Mouse (Mus musculus) layer of hippocampus, adult 9-11 months (tissue): ENCODE results near the gene Ank.

Experiments used
- DNase-seq: peaks from one replicate; pipeline ENCODE4 v3.0.0; 2022

The Ank gene

GRCm38 (mm10) chr15:27577915-27578780 lies 111.7 kb downstream of the Ank start:
- no peak for DNase-seq

DNA sequence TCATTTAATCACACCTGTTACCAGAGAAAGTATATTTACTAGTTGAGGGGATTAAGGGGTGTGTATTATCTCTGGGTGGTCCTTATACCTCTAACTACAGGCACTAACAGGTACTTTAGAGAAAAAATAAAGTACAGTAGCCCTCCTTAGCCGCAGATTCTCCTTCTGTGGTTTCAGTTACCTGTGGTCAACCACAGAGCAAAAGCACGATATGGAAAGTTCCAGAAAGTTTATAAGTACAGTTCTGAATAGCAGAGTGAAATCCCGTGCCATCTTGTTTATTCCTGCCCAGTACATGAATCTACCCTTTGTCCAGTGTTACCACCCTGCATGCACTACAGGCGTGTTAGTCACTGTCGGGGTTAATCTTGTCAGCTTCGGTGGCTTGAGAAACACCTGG lies 112.4 kb downstream of the Ank start:
- no peak for DNase-seq

- no peak for DNase-seq
Observed at GRCm38 (mm10) chr15:27579853-27580252, 113.4 kb downstream of the Ank start.

GRCm38 (mm10) chr15:27580771-27581170 lies 114.3 kb downstream of the Ank start:
- DNase-seq, result no peak

DNA sequence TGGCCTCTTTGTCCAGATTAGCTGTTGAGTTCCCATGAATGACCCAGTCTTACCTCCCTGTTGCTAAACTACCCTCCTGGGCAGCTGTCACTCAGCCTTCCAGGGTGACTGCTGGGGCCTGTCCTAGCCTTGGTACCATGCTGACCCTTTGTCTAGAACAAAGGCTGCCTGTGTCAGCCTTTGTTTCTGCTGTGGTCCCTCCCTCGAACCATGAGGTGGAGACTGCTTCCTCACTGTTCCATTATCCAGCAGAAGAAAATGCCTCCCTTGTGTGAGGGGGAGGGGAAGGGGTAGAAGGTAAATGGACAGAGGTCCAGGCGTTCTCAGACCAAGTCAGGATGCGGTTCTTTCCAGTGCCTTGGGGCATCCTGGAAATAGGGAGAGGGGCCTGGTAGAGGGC lies 115.2 kb downstream of the Ank start:
- DNase-seq, result peak; percentile 70

- no peak for DNase-seq
Observed at GRCm38 (mm10) chr15:27582428-27582827, 116.0 kb downstream of the Ank start.

DNA sequence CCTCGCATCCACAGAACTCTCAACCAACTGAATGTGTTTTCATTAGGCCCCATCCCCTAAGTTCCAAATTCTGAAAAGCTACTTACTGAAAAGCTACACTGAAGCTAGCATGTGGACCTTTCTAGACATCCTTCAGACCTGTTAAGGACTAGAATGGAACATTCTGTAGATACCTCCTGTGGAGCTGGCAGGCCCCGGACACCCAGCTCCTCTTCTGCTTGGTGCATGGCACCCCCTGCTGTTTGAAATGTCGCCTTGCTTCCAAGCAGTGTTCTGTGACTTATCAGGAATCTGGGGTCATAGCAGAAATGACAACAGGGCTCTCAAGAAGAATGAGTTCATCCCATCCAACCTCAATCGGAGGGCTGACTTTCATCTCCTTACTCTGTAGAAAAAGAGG lies 116.6 kb downstream of the Ank start:
- peak; percentile 76 for DNase-seq

- DNase-seq, result no peak
Observed at GRCm38 (mm10) chr15:27583620-27584019, 117.1 kb downstream of the Ank start.

GRCm38 (mm10) chr15:27585466-27586092 lies 119.1 kb downstream of the Ank start:
- no peak for DNase-seq

- no peak for DNase-seq
Observed at GRCm38 (mm10) chr15:27586093-27586480, 119.6 kb downstream of the Ank start.

DNA sequence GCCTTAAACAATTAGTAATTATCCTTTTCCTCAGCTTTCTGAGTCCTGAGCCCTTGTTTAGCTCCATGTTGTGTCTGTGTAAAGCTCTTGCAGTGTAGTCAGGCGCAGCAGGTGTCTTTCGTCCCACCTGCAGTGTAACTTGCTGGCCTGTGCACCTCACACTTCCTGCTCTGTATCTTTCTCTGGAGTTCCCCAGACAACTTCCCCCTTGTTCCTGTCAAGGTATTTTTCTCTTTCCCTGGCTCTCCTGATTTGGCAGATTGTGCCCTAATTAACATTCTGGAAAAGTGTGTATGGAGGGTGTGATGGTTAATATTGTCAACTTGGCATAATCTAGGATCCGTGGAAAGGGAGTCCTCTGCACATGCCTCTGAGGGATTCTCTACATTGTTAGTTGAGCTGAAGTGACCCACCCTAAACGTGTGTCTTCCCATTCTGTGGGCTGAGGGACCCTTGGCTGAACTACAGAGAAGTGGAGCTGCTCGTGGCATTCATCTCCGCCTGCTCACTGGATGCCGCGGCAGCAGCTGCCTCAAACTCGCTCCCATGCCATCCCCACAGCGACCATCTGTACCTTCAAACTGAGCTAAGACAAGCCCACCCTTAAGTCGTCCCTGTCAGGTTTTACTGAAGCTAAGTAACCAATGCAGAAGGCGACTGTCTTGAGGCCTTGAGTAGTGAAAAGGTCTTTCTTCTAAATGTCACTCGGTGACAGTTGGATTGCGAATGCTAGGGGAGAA lies 121.8 kb downstream of the Ank start:
- no peak for DNase-seq

GRCm38 (mm10) chr15:27590812-27591211 lies 124.3 kb downstream of the Ank start:
- DNase-seq, result no peak

- DNase-seq, result no peak
Observed at GRCm38 (mm10) chr15:27592620-27593320, 126.3 kb downstream of the Ank start.

DNA sequence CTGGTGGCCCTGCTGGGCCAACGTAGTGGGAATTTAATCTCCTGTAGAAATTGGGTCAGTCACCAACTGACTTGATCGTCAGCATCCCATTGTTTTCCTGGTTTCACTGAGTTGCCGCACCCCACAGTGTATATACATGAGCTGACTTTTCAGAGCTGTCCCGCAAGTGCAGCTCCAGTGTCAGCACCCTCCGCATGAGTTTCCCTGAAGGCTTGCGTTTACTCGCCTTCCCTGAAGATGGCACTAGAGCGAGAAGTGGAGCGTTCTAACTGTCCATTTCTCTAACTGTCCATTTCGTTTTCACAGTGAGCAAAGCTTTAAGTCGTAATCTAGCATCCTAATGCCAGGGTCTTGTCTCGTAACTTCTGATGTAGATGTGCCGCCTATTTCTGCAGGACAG lies 127.2 kb downstream of the Ank start:
- no peak for DNase-seq

DNA sequence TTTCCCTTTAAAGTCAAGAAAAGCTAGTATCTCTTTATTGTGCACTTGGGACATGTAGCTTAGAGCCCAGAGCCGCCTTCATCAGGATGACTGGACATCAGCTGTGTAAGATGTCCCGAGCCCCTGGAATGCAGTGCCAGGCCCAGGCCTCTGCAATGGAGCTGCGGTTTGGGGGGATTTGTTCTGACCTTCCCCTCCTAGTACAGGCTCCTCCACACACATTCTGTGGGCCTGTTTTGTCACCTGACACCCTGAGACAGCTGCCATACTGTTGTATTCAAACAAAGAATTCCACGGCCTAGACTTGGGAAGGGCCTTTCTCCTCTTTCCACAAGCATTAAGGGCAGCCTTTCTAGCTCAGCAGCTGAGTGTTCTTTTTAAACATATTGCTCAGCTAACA lies 128.5 kb downstream of the Ank start:
- no peak for DNase-seq

DNA sequence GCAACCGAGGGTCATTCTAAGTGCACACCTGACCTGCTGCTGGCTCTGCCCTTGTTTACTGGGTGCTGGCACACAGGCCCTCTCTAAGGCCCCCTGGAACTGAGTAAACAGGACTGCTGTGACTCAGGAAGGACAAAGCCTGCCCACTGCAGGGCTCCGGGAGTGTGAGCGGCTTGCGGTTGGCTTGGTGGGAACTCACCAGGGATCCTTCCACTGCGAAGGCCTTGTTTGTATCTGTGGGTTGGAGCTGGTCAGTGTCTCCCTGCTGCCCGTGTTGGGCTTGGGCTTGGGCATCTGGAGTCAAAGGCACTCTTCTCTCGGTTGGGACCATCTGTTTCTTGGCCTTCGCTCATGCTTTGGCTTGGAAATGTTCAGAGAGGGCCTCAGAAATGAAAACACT lies 129.1 kb downstream of the Ank start:
- no peak for DNase-seq

DNA sequence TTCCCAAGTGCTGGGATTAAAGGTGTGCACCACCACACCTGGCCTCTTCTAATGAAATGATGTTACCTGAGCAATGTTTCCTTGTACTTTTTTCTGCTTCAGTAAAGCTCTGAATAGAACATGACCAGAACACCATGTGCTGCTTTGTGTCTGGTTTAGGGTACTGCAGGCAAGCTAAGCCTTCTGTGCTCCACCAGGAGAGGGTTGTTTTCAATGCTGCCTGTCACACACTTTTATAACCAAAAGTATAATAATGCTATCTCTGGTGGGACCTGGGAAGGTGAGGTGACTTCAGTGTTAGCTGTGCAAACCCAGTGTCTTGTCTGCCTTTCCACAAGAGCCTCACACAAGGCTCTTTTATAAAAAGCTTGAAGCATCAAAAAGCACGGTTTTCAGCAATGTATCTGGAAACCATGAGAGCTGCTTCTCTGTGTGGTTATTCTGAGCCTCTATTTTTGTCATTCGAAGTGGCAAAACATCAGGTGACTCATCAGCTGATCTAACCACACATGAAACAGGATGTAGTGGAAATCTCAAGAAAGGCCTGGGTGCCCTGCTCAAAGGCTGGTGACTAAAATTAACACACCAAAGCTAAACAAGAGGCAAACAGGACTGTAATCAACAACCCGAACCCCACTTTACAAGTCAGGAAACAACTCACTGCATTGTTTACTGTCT lies 130.1 kb downstream of the Ank start:
- peak; percentile 88 for DNase-seq

DNA sequence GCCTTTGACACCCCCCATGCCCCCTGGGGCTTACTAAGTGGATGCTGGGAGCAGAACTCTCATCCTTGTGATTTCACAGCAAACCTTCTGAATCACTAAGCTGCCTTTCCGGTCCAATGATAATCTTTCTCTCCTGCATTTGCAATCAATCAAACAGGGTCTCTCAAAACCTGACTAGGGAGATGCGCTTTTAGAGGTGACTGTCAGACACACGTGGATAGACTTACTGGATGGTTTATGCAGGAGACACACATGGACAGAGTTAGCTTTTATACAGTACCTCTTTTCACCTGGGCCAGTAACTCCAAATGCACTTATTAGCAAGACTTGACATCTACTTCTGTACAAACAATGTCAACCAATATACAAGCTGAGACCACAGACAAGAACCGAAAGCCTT lies 131.0 kb downstream of the Ank start:
- DNase-seq, result no peak

DNA sequence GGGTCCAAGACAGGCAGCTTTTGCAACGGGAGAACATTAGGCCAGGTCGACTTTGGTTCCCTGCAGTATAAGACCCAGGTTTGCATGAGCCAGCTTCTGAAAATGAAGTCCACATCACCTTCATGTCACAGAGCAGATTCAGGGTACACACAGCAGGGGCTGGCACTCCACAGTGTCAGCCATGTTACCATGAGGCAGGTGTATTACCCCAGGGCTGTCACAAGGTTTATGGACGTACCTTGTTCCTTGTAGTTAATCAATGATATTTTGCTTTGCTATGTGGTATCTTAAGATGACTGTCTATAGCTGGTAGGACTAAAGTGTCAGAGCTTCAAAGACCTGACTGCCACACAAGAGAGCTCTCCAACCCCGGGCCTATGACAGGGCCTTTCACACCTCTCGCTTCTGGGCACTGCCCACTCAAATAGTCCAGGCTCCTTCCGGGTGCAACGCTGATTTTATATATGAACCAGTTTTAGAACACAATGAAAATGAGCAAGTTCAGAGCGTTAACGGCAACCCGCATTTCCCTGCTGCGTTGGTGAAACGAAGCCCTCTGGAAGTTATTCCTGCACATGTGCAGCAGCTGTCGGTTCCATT lies 132.4 kb downstream of the Ank start:
- no peak for DNase-seq

GRCm38 (mm10) chr15:27600524-27600923 lies 134.0 kb downstream of the Ank start:
- no peak for DNase-seq

DNA sequence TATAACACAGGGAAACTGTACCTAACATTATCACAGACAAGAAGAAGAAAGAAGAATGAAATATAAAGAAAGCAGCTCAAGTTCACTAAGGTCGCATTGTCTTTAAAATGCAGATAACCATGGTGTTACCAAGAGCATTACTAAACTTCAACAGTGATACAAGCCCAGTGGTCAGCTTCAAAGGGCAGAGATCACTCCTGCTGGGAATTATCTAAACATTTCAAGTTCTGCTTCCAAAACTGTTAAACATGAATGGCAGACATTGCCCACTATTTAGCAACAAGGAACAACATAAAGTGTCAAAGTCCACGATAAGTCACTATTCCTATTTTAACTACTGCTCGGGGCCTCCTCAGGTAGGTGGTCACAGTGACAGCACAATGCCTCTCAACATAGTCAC lies 138.1 kb downstream of the Ank start:
- no peak for DNase-seq

DNA sequence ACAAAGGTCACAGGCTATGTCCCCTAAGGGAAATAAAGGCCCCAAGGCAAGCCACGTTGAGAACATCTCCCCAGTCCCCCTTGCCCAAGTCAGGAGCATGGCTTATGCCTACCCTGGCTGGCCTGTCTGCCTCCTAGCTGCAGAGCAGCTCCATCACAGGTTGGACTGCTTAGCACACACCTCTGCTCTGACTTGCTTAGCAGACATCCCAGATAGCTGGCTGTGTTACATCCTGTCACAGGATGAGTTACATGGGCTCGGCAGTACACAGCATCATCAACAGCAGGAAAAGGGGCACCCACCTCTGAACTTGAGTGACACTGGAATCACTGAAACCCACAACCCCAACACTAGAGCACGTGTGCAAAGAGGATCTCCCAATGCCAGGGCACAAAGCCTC lies 138.8 kb downstream of the Ank start:
- DNase-seq, result no peak
